Mouse (Mus musculus) G1E (cell line): ENCODE measurements around the gene Dlgap1. TPM values are rescaled to one million over a fixed set of nuclear protein-coding genes. Genes with fewer than 3 reads are reported as not detected.
A peak's percentile ranks its signal among the peaks of the same experiment; 100 is the strongest.

ENCODE experiments used
- ATAC-seq: 2 replicates; pipeline ENCODE4 v1.8.0; 2016; ENCODE audit warnings: mild to moderate bottlenecking; ENCODE audit not compliant: insufficient number of reproducible peaks, poor library complexity, low FRiP score, severe bottlenecking; ENCODE audit errors: extremely low read depth
- DNase-seq: peaks from one replicate; pipeline ENCODE4 v3.0.0; 2012; ENCODE audit warnings: low spot score
- H3K27me3 ChIP-seq: 2 replicates; pipeline ENCODE4 v1.6.1; 2012; ENCODE audit warnings: mild to moderate bottlenecking, low read length, inconsistent platforms; ENCODE audit not compliant: insufficient read depth
- H3K36me3 ChIP-seq: replicated peaks from 2 replicates; pipeline ENCODE3; 2012; ENCODE audit warnings: mild to moderate bottlenecking, inconsistent platforms
- H3K4me1 ChIP-seq: 2 replicates; pipeline ENCODE4 v1.6.1; 2012; ENCODE audit warnings: low read depth, low read length, inconsistent platforms, mixed read lengths; ENCODE audit not compliant: insufficient read depth
- H3K4me3 ChIP-seq: 2 replicates; pipeline ENCODE4 v1.5.1; 2012; ENCODE audit warnings: low read depth, mild to moderate bottlenecking, inconsistent platforms, low read length, moderate library complexity, mixed read lengths
- H3K9me3 ChIP-seq: replicated peaks from 2 replicates; pipeline ENCODE4 v1.6.1; 2012; ENCODE audit warnings: inconsistent platforms
- CTCF ChIP-seq: IDR thresholded peaks from 2 replicates; pipeline ENCODE4 v1.5.1; 2012; ENCODE audit warnings: low read depth, low read length, inconsistent platforms, mixed read lengths
- GATA1 ChIP-seq: IDR thresholded peaks from 2 replicates; pipeline ENCODE4 v1.6.1; 2012; ENCODE audit warnings: borderline replicate concordance, low read length, inconsistent platforms, mixed read lengths
- GATA2 ChIP-seq: IDR thresholded peaks from 2 replicates; pipeline ENCODE4 v1.6.1; 2012; ENCODE audit warnings: low read depth, low read length, inconsistent platforms, borderline replicate concordance
- POLR2AphosphoS5 ChIP-seq: IDR thresholded peaks from 2 replicates; pipeline ENCODE4 v1.6.1; 2012; ENCODE audit warnings: low read depth, low read length, inconsistent platforms; ENCODE audit not compliant: insufficient replicate concordance
- TAL1 ChIP-seq: conservative IDR thresholded peaks from 2 replicates; pipeline ENCODE4 v1.6.1; 2012; ENCODE audit warnings: low read depth, low read length, inconsistent platforms, mixed read lengths
- polyA plus RNA-seq: library from polyadenylated mRNA; stranded (reverse); fragments of >175 nt; gene quantifications from 2 replicates; pipeline ENCODE4 v1.2.3, GENCODE M21; 2012
- total RNA-seq, 2 experiments: library from RNA; stranded (forward) in 1 of 2; stranded (reverse) in 1 of 2; fragments of 200-1000 nt in 1 of 2; fragments of >200 nt in 1 of 2; fragmentation: Nextera tagmentation in 1 of 2; gene quantifications; 2 replicates each; pipeline ENCODE4 v1.2.3; 2014 to 2017

Gene Dlgap1
- total RNA-seq (2014; fragmentation: Nextera tagmentation) (not detected in 2 replicates), total RNA-seq (2017) (0.12 and 0.22 TPM in 2 replicates), polyA plus RNA-seq (not detected in 2 replicates)

- ATAC-seq: no peak
- peak within 1 kb of the TSS; percentile 7; the same call in 1 of the 2 replicates for H3K4me3 ChIP-seq
Observed at GRCm38 (mm10) chr17:69969021-69969815, at the start of gene Dlgap1. Dlgap1 (plus strand) TSS chr17:69969073.

DNA sequence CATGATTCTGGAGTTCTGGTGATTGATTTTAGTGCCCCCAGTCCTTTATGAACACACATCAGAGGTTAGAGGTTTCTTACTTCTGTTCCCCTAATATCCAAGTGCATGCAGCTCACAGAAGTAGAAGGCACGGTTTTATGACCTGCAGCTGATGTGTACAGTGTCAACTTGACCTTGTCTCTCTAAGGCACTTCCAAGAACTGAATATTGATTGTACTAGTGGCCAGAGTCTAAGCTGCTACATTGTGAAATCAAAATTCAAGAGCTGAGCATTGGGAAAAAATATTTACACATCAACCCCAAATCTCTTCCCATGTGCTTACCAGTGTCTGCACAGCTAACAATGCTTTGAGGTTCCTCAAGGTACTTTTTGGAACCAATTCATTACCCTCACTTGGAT, 13.9 kb upstream of the Dlgap1 start:
- DNase-seq (no peak), ATAC-seq (no peak)
- no peaks in the 10 kb centered on the region for H3K36me3 ChIP-seq
- TF ChIP-seq CTCF: no peak
- no peak for TF ChIP-seq GATA2
- no peak for TF ChIP-seq GATA1
- TF ChIP-seq TAL1: no peak
- no peak for TF ChIP-seq POLR2AphosphoS5
- H3K9me3 ChIP-seq: peaks cover 7% of the 10 kb centered on the region; the same call in 1 of the 2 replicates
- H3K4me3 ChIP-seq: no peak overlapping the region
- no peaks in the 10 kb centered on the region for H3K4me1 ChIP-seq
- H3K27me3 ChIP-seq: no peaks in the 10 kb centered on the region

More at GRCm38 (mm10) chr17:69969021-69969815, at the start of gene Dlgap1:
- TF ChIP-seq GATA2: no peak
- no peak for TF ChIP-seq GATA1
- no peak for DNase-seq
- no peaks in the 10 kb centered on the region for H3K36me3 ChIP-seq
- no peaks in the 10 kb centered on the region for H3K27me3 ChIP-seq
- H3K9me3 ChIP-seq: peaks cover 28% of the 10 kb centered on the region
- no peaks in the 10 kb centered on the region for H3K4me1 ChIP-seq

- H3K36me3 ChIP-seq: no peaks in the 10 kb centered on the region
- H3K9me3 ChIP-seq: peaks cover 35% of the 10 kb centered on the region
- no peaks in the 10 kb centered on the region for H3K27me3 ChIP-seq
- TF ChIP-seq GATA2 (no peak), GATA1 (no peak), TAL1 (no peak), CTCF (no peak), POLR2AphosphoS5 (no peak)
- no peak for DNase-seq
- no peak for ATAC-seq
- no peaks in the 10 kb centered on the region for H3K4me1 ChIP-seq
- H3K4me3 ChIP-seq: no peak overlapping the region
Observed at GRCm38 (mm10) chr17:69969816-69970750, 1.2 kb downstream of the Dlgap1 start.

GRCm38 (mm10) chr17:69973081-69973480, 4.2 kb downstream of the Dlgap1 start:
- Histone ChIP-seq H3K27me3 (no peaks in the 10 kb centered on the region), H3K4me3 (no peak overlapping the region), H3K36me3 (no peaks in the 10 kb centered on the region), H3K4me1 (no peaks in the 10 kb centered on the region), H3K9me3 (peaks cover 36% of the 10 kb centered on the region)
- TF ChIP-seq CTCF: no peak
- TF ChIP-seq POLR2AphosphoS5: no peak
- TF ChIP-seq GATA1: no peak
- TF ChIP-seq TAL1: no peak
- TF ChIP-seq GATA2: no peak
- ATAC-seq: no peak
- no peak for DNase-seq

DNA sequence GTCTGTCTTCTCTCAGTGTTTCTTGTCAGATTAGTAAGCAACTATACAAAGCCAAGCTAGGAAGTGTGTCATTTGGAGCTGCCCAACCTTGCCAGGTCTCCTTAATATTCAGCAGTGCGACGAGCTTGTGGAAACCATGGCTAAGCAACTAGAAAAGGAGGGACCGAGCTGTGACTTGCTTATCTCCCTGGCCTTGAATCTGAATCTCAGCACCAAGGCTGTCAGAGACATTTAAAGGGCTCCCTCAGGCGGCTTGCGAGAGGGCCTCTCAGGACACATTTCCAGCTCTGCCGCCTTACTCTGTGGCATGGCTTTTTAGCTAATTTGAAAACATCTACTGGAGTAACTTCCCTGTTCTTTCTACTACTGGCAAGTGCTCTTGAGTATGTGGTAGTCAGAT, 5.1 kb downstream of the Dlgap1 start:
- no peaks in the 10 kb centered on the region for H3K27me3 ChIP-seq
- peaks cover 33% of the 10 kb centered on the region for H3K9me3 ChIP-seq
- no peak for ATAC-seq
- H3K4me3 ChIP-seq: no peak overlapping the region
- no peaks in the 10 kb centered on the region for H3K36me3 ChIP-seq
- DNase-seq: no peak
- TF ChIP-seq CTCF (no peak), GATA1 (no peak)
- no peaks in the 10 kb centered on the region for H3K4me1 ChIP-seq

GRCm38 (mm10) chr17:69982236-69982923, 13.5 kb downstream of the Dlgap1 start:
- ATAC-seq (no peak), DNase-seq (no peak)
- Histone ChIP-seq H3K9me3 (peaks cover 24% of the 10 kb centered on the region), H3K36me3 (no peaks in the 10 kb centered on the region), H3K4me1 (no peaks in the 10 kb centered on the region), H3K27me3 (no peaks in the 10 kb centered on the region), H3K4me3 (no peak overlapping the region)
- TF ChIP-seq POLR2AphosphoS5: no peak
- no peak for TF ChIP-seq GATA2
- no peak for TF ChIP-seq CTCF
- no peak for TF ChIP-seq GATA1
- no peak for TF ChIP-seq TAL1
